Mouse (Mus musculus): Measurements from ENCODE around the gene Srrd.
"Not testable (repeated sequence)": the region's sequence is repeated elsewhere in the genome, so short reads cannot be mapped to it uniquely, and the experiment has no call there.

Gene Srrd

DNA sequence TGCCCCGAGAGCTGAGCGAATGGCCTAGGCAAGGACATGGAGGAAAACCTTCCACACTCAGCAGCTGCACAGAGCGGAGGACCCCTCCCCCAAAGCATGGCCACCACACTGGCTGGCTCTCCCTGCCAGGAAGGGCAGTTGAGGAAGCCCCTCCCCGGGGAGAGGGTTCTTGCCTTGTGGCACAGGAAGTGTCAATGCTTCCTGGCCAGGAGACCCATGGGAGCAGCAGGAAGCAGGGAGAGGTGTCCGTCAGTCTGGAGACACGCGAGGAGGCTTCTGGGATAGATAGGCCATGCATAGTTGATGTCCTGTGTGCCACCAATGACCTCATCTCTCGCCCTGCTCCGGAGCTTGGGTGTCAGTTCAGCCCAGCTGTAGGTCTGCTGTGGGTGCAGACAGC lies 13.5 kb upstream of the Srrd start:
- DNase-seq (ENCODE audit: low spot score), result no peak

DNA sequence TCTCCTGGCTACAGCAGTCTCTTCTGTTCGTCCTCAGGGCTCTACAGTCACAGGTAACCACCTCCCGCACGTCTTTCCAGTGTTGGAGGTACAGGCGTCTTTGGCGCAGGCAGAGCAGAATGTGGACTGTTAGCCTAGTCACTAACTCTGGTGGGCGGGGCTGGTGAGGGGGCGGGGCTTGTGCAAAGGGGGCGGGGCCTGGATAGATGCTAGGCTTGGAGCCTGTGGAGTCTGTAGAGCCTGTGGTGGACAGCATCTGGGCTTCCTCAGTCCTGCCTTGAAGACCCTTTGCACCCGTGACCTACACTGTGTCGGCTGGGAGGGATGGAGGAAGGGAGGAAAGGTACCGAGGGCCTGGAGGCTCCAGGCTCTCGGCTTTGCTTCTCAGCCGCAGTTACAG lies 13.1 kb upstream of the Srrd start, which contains the start of gene Gm6583:
Gene Gm6583 (minus strand): TSS at position 124 of the 400 bp plus-strand sequence.
- DNase-seq (ENCODE audit: low spot score), result no peak

DNA sequence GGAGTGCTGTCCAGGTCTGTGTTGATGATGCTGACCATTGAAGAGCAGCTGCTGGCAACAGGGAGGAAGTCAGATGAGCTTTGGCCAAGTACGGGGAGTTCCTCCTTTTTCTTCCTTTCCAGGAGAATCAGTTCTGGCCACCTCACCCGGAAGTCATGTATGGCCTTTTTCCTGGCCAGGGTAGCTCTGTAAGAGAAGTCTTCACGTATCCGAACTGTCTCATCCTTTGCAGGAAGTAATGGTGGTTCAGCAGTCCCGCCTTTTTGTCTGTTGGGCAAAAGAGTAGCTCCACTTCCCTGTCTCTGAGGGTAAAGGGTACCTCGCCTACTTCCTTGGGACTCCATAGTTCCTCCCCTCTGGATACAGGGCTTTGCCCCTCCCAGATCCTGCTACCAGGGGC lies 12.7 kb upstream of the Srrd start:
- no peak for DNase-seq (ENCODE audit: low spot score)

DNA sequence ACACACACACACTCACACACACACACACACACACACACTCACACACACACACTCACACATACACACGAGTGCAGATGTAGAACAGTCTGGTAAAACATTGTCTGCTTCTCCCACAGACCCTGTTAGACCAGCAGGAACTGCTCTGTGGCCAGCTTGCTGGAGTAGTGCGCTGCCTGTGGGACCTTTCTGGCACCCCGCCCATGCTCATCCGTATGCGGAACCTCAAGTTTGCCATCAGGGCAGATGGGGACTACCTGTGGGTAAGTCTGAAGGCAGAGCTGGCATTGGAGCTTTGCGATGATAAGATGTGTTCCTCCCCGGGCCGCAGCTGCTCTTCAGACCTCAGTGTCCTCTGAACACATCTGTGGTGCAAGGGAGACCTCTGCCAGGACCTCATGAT lies 6.3 kb upstream of the Srrd start:
- DNase-seq (ENCODE audit: low spot score), result no peak

DNA sequence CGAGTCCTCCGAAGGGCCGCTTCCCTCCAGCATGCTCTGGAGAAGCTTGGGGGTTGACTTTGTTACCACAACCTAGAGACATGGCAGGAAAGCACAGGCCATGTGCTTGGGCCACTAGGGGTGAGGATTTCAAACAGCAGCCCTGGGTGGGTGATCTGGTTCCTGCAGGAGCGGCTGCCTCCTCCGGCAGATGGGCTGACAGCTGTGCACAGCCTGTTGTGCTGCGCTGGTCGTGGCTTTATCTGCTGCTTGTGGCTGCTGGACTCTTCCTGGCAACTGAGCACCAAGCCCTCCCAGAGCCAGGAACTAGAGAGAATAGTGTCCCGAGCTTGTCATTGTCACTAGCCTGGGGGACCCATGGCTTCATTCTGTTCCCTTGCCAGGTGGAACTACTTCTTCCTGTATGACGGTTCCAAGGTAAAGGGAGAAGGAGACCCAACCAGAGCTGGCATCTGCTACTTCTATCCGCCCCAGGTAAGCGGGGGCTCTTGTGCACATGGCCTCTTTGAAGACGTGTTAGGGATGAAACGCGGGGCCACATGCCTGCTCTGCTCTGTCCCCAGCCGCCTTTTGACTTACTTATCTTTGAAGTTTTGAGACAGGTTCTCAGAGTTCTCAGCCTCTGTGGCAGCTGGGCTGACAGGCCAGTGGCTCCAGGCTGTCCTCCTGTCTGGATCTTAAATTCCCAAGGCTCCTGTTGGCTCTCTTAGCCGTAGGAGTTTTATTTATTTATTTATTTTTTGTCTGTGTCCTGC lies 3.5 kb upstream of the Srrd start:
- no peak for DNase-seq (ENCODE audit: low spot score)

DNA sequence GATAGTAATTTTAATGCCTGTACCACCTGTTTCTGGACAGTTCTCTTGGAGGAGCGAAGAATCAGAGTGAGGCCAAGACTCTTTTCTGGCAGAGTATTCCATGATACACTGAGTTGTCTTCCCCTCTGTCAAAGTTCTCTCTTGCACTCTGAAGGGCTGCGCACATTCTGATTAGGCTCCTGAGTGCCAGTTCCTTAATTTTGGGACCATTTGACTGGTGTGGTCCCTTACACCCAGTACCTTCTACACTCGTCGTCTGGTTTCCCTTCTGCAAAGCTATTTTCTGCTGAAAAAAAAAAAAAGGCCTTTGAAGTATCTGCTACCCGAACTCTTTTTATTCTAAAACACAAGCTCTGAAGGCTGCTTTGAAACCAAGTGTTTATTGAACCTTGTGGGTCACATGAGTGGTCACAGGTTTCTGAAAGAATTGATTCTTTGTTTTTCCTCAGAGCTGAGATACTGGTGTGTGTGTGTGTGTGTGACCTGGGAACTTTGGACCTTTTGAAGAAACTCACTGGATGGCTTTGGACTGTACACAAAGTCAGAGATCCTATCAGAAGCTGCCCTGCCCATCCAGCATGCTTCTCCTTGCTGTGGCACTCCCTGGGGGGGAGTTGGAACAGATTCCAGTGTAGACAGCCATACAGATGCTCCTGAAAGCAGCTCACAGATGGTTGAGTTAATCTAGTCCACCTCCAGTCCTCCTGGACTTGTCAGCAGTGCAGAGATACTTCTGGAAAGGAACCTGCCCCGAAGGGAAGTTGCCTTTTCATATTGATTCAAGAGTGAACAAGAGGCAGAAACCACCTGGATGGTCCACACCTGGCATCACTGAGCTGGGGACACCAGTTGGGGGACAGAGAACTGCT lies 1.5 kb upstream of the Srrd start:
- no peak for DNase-seq (ENCODE audit: low spot score)

DNA sequence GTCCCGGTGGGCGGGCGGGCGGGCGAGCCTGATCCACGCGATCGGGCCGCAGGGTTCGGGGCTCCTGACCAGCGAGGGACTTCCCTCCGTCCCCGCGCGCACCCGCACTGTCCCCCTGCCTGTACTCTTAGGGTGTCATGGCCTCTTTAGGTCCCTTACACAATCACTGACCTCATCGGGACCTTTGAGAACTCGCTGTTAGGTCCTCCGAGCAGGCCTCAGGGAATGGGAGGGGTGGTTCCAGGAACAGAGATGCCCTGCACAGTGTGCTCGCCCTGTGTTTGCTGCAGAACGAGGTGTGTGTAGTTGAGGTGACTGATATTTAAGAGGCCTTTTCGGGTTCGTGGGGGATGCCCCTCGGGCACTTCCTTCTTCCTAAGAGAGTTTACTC lies 360 bp upstream of the Srrd start:
- DNase-seq (ENCODE audit: low spot score), result no peak

DNA sequence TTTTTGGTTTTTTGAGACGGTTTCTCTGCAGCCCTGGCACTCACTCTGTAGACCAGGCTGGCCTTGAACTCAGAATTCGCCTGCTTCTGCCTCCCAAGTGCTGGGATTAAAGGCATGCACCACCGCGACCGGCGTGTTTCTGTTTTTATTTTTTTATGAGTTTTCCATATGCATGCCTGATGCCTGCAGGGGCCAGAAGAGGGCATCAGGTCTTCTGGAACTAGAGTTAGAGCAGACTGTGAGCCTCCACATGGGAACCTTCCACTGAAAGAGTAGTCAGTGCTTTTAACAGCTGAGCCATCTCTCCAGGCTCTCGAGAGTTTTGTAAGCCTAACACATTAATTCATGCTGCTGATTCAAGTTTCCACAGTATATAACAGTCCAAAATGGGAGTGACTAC lies 3.6 kb downstream of the Srrd start:
- no peak for DNase-seq (ENCODE audit: low spot score)

DNA sequence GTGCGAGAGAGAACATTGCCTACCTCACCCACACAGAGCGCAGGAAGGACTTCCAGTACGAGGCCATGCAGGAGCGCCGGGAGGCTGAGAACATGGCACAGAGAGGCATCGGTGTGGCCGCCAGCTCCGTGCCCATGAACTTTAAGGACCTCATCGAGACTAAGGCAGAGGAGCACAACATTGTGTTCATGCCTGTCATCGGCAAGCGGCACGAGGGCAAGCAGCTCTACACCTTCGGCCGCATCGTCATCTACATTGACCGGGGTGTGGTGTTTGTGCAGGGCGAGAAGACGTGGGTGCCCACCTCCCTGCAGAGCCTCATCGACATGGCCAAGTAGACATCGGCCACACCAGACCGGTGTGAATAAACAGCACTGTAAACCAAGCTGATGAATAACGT lies 5.8 kb downstream of the Srrd start:
- DNase-seq (ENCODE audit: low spot score), result no peak

DNA sequence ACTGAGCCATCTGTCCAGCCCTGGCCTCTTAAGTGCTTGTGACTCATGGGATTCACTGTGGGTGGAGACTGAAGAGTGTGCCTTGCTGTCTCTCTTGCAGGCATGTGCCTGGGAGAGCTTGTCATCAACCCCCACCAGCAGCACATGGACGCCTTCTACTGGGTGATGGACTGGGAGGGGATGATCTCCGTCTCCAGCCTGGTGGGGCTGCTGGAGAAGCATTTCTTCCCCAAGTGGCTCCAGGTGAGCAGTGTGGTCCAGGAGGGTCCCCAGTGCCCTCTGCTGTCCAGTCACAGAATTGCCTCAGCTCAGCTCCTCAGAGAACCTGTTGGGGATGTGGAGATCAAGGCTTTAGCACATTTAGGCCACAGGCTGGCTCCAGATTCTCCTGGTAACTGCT lies 7.4 kb downstream of the Srrd start:
- DNase-seq (ENCODE audit: low spot score), result peak; percentile 35

DNA sequence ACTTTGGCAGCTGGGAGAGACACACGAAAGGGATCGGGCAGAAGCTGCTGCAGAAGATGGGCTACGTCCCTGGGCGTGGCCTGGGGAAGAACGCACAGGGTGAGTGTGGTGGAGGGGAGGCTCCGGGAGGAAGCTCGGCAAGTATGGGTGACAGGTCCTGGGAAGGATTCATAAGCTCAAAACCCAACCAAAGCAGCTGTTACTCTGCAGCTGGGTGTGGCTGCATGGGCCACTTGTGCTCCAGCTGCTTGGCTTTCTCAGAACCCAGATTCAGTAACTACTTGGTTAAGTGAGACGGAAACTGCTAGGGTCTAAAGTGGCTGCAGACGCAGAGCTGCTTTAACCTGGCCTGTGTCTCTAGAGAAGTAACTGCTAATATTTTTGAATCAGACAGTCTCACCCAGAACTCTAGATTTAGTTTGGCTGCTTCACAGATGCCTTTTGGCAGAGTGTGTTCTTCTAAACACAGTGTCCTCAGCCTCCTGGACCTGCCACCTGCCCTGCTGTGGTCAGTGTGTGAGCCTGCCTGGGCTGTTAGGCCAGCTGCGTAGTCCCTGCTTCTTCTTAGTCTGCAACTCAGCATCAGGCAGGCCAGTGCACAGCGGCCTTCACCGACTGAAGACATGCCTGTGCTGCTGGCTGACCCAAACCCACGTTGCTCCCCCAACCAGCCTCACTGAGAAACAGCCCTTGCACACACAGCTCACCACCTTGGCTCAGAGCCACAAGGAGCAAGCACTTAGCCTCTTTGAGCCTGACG lies 12.9 kb downstream of the Srrd start:
- no peak for DNase-seq (ENCODE audit: low spot score)

DNA sequence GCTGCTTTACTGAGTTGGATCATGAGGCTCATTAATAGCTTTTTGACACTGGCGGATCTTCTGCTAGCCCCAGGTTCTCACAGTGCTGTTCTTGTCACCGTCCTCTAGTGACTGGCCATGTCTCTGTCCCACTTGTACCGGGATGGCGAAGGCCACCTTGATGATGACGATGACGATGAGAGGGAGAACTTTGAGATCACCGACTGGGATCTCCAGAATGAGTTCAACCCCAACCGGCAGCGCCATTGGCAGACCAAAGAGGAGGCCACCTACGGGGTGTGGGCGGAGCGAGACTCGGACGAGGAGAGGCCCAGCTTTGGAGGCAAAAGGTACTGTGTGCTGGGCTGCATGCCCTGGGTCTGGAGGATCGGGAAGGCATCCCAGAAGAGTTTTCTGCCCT lies 15.0 kb downstream of the Srrd start:
- no peak for DNase-seq (ENCODE audit: low spot score)

DNA sequence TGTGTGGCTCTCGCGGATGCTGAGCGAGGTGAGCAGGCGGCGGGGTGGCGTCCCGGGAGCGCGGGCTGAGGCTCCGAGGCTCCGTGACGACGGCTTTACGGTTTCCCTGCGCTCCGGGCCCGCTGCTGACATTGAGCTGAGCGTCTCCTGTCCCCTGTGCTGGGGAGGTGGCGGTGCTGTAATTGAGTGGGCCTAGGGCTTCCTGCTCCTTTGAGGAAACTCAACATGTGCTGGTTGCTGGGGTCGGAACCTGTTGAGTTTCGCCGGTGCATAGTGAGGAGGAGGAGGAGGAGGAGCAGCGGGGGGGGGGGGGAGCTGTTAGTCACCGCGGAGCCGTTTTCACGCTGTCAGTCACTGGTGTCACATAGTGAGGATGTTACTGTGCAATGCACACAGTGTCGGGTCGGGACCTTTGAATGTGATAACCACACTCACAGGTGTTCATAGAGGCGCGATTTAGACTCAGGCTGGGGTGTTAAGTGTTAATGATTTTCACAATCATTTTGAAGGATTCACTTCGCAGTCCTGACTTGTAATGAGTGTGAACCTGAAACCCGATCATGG lies 16.3 kb downstream of the Srrd start:
- DNase-seq (ENCODE audit: low spot score), result no peak

DNA sequence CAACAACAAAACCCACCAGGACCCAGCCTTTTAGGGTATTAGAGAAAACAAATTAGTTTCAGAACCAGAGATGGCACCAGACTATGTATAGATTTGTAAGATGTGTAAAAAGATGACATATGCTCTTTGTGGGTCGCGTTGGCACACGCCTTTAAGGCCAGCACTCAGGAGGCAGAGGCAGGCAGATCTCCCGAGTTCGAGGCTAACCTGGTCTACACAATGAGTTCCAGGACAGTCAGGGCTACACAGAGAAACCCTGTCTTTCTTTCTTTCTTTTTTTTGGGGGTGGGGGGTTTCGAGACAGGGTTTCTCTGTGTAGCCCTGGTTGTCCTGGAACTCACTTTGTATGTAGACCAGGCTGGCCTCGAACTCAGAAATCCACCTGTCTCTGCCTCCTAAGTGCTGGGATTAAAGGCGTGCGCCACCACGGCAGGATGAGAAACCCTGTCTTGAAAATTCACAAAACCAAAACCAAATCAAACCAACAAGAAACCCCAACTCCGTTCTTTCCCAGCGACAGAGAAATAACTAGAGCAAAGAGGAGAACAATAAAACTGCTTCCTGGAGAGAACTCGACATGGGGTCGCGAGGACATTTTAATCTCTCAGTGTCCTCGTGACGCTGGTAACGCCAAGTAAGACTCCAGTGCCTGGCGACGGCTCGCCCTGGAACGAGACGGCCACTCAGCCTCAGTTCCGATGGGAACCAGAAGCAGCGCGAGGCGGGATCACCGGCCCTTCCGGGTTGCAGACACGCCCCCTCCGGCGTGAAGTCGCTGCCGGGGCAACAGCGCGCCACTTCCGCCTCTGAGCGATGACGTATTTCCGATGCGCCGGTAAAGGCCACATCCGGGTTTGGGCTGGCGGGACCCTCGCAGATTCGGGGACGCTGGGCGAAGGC lies 17.0 kb downstream of the Srrd start, which contains the start of gene Tfip11:
Gene Tfip11 (plus strand): TSS at position 813 of the 900 bp plus-strand sequence.
- peak; percentile 96 for DNase-seq (ENCODE audit: low spot score)

DNA sequence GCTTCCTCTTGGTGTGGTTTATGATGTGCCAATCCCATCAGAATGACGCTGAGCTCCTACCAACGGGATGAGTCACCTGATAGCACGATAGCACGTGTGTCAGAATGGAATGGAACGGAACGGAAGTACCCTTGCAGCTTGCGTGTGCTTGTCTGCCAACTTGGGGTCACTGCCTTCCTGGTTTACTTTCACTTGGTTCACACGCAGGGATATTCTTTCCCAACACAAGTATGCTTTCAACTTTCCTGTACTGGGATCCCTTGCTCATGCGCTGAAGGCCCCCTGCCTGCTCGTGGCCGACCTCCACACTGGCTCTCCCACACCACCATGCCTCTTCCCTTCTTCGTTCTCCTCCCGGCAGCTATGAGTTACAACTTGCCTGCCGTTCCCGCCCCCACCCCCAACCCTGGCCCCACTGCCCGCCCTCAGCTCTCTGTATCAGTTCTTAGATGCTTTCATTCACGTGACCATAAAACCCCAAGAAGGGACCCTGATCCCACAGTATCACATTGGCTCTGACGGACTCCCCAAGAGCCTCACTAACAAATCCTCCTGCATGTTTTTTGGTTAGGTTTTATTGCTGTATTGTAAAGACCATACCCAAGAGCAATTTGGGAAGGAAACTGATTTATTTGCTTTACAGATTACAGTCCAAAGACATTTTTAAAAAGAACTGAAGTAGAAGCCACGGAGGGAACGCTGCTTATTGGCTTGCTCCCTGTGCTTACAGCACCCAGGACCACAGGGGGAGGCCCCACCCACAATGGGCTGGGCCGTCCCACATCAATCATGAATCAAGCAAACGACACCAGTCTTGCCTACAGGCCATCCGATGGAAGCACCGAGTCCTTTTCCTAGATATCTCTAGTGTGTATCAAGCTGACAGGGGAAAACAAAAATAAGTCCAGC lies 17.9 kb downstream of the Srrd start:
- DNase-seq (ENCODE audit: low spot score), result peak; percentile 33

DNA sequence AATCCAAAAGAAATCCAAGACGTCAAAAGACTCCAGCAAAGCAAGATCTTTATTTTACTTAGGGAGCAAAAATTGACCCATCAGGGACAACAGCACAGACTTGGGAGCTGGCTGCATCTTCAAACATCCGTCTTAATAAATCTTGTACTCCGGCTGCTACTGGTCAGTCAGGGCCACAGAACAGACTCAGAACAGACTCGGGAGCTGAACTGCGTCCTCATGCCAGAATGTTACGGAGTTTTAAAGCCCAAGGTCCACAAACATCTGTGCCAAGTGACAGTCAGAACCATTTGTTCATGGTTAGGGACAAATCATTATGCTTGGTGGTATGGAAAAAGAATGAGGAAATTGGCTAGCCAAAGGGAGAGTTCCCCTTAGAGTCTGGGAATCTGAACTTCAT lies 19.6 kb downstream of the Srrd start:
- no peak for DNase-seq (ENCODE audit: low spot score)

DNA sequence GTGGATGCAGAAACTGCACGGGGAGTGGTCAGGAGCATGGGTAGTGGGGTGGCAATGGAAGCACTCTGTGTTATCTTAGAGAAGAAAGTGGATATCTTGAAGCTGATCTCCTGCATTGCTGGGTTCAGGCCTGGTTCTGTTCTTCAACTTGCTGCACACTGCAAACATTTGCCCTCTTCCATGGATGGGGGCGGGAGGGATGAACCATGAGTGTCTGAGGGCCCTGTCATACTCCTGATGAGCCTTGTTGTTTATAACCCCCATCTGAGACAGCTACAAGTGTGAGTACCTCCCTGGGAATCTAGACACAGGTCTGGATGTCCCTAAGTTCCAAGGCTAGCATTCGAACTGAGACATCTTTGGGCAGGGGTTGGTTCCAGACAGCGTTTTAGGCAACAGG lies 21.5 kb downstream of the Srrd start:
- no peak for DNase-seq (ENCODE audit: low spot score)

DNA sequence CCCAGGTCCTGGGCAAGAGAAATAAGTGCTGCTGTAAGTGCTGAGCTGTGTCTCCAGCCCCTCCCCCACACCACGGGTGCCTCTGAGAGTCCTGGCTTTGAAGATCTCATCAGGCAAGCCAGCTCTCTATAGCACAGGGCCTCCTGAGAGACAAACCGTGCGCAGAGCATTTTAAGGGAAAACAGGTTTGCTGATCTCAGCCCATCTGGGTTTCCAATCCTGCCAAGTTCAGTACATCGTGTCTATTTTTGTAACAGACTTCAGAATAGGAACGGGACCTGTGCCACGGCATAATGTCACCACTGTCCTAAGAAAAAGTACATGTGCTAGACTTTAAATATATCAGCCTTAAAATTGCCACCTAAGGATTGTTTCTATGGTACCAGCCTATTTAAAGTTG lies 21.9 kb downstream of the Srrd start:
- DNase-seq (ENCODE audit: low spot score), result no peak

DNA sequence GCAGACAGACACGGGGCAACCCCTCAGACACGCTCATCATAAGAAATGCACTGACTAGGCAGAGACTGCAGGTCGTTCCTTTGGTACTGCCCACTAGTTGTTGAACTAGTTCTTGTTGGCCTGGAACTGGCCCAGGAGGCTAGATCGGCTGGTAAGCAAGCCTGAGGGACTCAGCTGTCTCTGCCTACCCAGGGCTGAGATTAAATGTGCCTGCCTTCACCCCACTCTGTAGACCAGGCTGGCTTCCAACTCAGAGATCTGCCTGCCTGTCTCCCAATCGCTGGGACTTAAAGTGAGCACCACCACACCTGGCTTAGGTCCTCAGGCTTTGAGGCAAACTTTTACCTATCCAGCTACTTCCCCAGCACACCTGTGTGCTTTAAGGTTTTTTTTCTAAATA lies 22.5 kb downstream of the Srrd start:
- DNase-seq (ENCODE audit: low spot score), result no peak

DNA sequence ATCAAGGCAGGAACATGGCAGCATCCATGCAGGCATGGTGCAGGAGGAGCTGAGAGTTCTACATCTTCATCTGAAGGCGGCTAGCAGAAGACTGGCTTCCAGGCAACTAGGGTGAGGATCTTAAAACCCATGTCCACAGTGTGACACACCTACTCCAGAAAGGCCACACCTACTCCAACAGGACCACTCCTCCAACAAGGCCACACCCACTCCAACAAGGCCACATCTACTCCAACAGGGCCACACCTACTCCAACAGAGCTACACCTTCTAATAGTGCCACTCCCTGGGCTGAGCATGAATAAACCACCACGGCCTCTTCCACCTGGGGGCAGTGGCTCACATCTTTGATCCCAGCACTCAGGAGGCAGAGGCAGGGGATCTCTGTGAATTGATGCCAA lies 23.5 kb downstream of the Srrd start:
- not testable (repeated sequence) for DNase-seq (ENCODE audit: low spot score)

All from urinary bladder, postnatal 25 days (tissue).